Mouse (Mus musculus) left cerebral cortex, adult 11 months (tissue): Measurements from ENCODE around the gene Adamts4.
"Not testable (repeated sequence)": the region's sequence is repeated elsewhere in the genome, so short reads cannot be mapped to it uniquely, and the experiment has no call there.

Experiments
- DNase-seq: peaks from one replicate; pipeline ENCODE4 v3.0.0; 2022; ENCODE audit warnings: low spot score

Gene Adamts4

GRCm38 (mm10) chr1:171231844-171232243 is 18.4 kb upstream of the Adamts4 start:
- DNase-seq, result no peak

GRCm38 (mm10) chr1:171232348-171232747 is 17.9 kb upstream of the Adamts4 start:
- no peak for DNase-seq

- no peak for DNase-seq
Observed at GRCm38 (mm10) chr1:171232800-171233730, 17.2 kb upstream of the Adamts4 start.

- DNase-seq, result no peak
Observed at GRCm38 (mm10) chr1:171234126-171234525, 16.1 kb upstream of the Adamts4 start, which contains the start of gene Fcer1g. Fcer1g (minus strand) TSS chr1:171234365.

GRCm38 (mm10) chr1:171234538-171234937 is 15.7 kb upstream of the Adamts4 start:
- no peak for DNase-seq

GRCm38 (mm10) chr1:171235791-171236190 is 14.4 kb upstream of the Adamts4 start:
- DNase-seq, result no peak

- no peak for DNase-seq
Observed at GRCm38 (mm10) chr1:171237438-171237837, 12.8 kb upstream of the Adamts4 start.

- DNase-seq, result no peak
Observed at GRCm38 (mm10) chr1:171238463-171238862, 11.8 kb upstream of the Adamts4 start.

- no peak for DNase-seq
Observed at GRCm38 (mm10) chr1:171239992-171240744, 10.1 kb upstream of the Adamts4 start.

- no peak for DNase-seq
Observed at GRCm38 (mm10) chr1:171240911-171241310, 9.3 kb upstream of the Adamts4 start.

GRCm38 (mm10) chr1:171241952-171242351 is 8.3 kb upstream of the Adamts4 start:
- DNase-seq, result not testable (repeated sequence)

- no peak for DNase-seq
Observed at GRCm38 (mm10) chr1:171245353-171245752, 4.9 kb upstream of the Adamts4 start.

- DNase-seq, result peak; percentile 97
Observed at GRCm38 (mm10) chr1:171246709-171247452, 3.3 kb upstream of the Adamts4 start.

GRCm38 (mm10) chr1:171247453-171247841 is 2.8 kb upstream of the Adamts4 start:
- no peak for DNase-seq

GRCm38 (mm10) chr1:171247916-171248315 is 2.3 kb upstream of the Adamts4 start:
- no peak for DNase-seq

GRCm38 (mm10) chr1:171248386-171249226 is 1.6 kb upstream of the Adamts4 start:
- no peak for DNase-seq

- DNase-seq, result no peak
Observed at GRCm38 (mm10) chr1:171250680-171251593, 716 bp downstream of the Adamts4 start, which contains the start of gene Ndufs2. Ndufs2 (minus strand) TSS chr1:171251388.

- DNase-seq, result no peak
Observed at GRCm38 (mm10) chr1:171251594-171252324, 1.5 kb downstream of the Adamts4 start.

- no peak for DNase-seq
Observed at GRCm38 (mm10) chr1:171252415-171252814, 2.2 kb downstream of the Adamts4 start.
